ENCODE assay signal across 17 mouse cellular contexts in the genomic region with DNA sequence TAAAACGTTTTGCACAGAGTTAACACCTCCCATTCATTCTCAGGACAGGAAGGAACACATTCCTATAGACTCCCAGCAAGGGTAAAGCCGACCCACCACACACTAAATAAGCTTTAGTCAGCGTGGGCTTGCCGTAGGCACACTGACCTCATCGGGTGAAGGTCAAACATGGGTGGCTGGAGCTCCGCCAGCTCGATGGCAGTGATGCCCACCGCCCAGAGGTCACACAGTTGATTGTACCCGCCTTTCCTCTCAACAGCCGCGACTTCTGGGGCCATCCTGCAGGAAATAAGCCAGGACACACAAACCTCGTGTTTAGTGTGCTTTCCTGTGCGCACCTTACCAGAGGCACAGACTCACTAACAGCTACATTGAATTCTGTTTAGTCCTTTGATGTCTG.
DNase-seq lines count a peak whose midpoint lies in the region; TF ChIP-seq lines count a peak whose summit lies in the region.
"Had no signal": no experiment of that assay in that cellular context is flagged by ENCODE, and none has a peak within 500 bp of the region (broad histone marks: within the 10 kb centered on the region; RNA-seq: fewer than 3 reads in every experiment).

No protein-coding gene starts in this region.

- DNase-seq in adrenal gland, postnatal 36 days, result peak; percentile 13 to 15
- DNase-seq in adrenal gland, adult 8-10 months, result no peak
- DNase-seq in left cerebral cortex, adult 2 months (ENCODE audit: extremely low spot score in 1 of 2, low spot score in 2 of 2), result no peak
- no peak for DNase-seq in left cerebral cortex, adult 8-10 months (ENCODE audit: low spot score in 2 of 2)
- peak; percentile 20 for DNase-seq in lung, postnatal 10 days
- no peak for DNase-seq in lung, postnatal 25 days (ENCODE audit: low spot score)
- DNase-seq: cerebellum, adult 2 months; cerebellum, postnatal 10 days; forebrain, postnatal 0 days; gastrocnemius, postnatal 36 days; heart, adult 18-20 months; heart, postnatal 10 days had no signal

- H3K4me3 ChIP-seq in left cerebral cortex, adult 2 months, result no peak overlapping the region
- H3K4me3 ChIP-seq: embryonic facial prominence, embryonic 10.5 days; forebrain, embryonic 13.5 days; heart, embryonic 10.5 days; hindbrain, embryonic 13.5 days had no signal

- intact Hi-C loops in left cerebral cortex, adult 2 months (cut with DNase I), result no loop called here

- TF ChIP-seq CTCF in left cerebral cortex, adult 2 months (IDR thresholded peaks at IDR 0.05), result no peak

- H3K27ac ChIP-seq in left cerebral cortex, adult 2 months, result peak overlapping the region; percentile 50
- H3K27ac ChIP-seq: embryonic facial prominence, embryonic 10.5 days; forebrain, embryonic 13.5 days; heart, embryonic 10.5 days; hindbrain, embryonic 13.5 days; hindbrain, postnatal 0 days had no signal

Comparison
In these comparisons a context has a peak if more than half of its experiments do, and no peak if none do; other contexts are left out.
1. DNase-seq: peak in adrenal gland, postnatal 36 days (2 of 2) and lung, postnatal 10 days (single experiment); none in adrenal gland, adult 8-10 months (single experiment), left cerebral cortex, adult 2 months (0 of 2), left cerebral cortex, adult 8-10 months (0 of 2) and lung, postnatal 25 days (single experiment).